Mouse (Mus musculus): ENCODE measurements at regions not wholly inside any gene's neighbourhood (a gene's known extent, or its start where the extent isn't known, plus 50 kb on each side); places are given as distances from the start of the nearest gene placed in this dataset.

GRCm38 (mm10) chr3:8264366-8265033, 1345.4 kb downstream of the Zfp704 start:
- TF ChIP-seq CTCF (IDR thresholded peaks at IDR 0.05) (no peak), EP300 (IDR thresholded peaks at IDR 0.05; ENCODE audit: insufficient read depth, low read depth, low read length) (no peak), POLR2A (IDR thresholded peaks at IDR 0.05; ENCODE audit: insufficient read depth, low read depth, low read length) (no peak)

Measured in heart, adult 2 months (tissue).